Mouse (Mus musculus): Measurements from ENCODE around the gene Sik3. TPM values are rescaled to one million over a fixed set of nuclear protein-coding genes. Genes with fewer than 3 reads are reported as not detected.

The Sik3 gene
- polyA plus RNA-seq, 1 experiment from 2014 or later: 8.4 TPM

DNA sequence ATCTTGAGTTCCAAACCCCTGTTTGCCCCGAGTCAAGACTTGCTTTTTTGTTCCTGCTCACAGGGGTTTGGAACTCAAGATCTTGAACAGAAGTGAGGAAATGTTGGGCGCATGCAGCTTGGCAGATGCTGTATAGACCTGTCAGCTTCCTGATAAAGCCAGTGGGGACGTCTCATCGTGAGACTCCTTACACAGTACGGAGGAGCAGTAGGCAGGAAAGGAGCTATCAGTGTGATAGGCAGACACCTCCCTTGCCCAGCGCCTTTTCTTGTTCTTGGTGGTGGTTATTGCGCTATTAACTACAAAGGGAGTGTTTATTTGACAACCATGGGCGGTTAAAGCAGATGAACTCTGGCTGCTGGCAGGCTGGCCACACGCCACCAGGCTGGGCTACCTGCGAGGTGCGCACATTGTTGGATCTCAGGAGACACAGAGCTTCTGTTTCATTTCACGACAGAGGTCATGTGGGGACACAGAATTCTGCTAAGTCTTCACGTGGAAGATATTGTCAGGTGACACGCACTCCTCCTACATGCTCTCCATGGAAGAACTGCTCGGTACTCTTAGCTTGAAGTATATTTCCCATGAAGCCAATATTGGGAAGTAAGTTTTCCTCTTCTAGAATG is 85.9 kb downstream of the Sik3 start:
- DNase-seq (ENCODE audit: low spot score): no peak
- Histone ChIP-seq H3K36me3 (replicated peaks) (peaks cover 3% of the 10 kb centered on the region; the same call in 1 of the 2 replicates), H3K27ac (replicated peaks) (no peak overlapping the region), H3K4me1 (peaks cover 24% of the 10 kb centered on the region), H3K27me3 (replicated peaks; ENCODE audit: low read depth, poor library complexity, severe bottlenecking) (no peaks in the 10 kb centered on the region), H3K4me3 (no peak overlapping the region), H3K9me3 (no peaks in the 10 kb centered on the region)
- WGBS: 88% methylated on average over 15 of the region's 15 CpGs

GRCm38 (mm10) chr9:46099107-46099506 is 86.5 kb downstream of the Sik3 start:
- Histone ChIP-seq H3K9me3 (no peaks in the 10 kb centered on the region), H3K36me3 (replicated peaks) (peaks cover 4% of the 10 kb centered on the region; the same call in 1 of the 2 replicates), H3K4me3 (no peak overlapping the region), H3K27ac (replicated peaks) (no peak overlapping the region), H3K4me1 (peaks cover 24% of the 10 kb centered on the region), H3K27me3 (replicated peaks; ENCODE audit: low read depth, poor library complexity, severe bottlenecking) (no peaks in the 10 kb centered on the region)
- no peak for DNase-seq (ENCODE audit: low spot score)
- WGBS: 82% methylated on average over 5 of the region's 5 CpGs

DNA sequence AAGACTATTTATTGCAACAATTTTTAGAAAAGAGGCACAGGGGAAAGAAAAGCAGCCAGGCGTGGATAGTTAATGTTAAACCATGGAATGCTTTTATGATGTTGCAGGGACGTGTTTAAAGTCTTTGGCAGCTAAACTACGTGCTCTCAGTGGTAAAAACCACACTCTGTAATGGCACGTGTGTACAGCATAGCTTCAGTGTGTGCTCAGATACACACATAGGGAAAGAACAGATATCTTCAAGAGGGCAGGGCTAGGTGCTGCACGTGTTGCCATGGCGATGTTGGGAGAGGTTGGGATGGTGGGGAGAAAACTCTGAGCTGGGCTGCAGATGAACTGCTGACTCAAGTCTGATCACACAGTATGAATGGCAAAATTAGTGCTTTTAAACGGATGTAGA is 90.5 kb downstream of the Sik3 start:
- Histone ChIP-seq H3K36me3 (replicated peaks) (peaks cover 4% of the 10 kb centered on the region; the same call in 1 of the 2 replicates), H3K4me1 (peaks cover 9% of the 10 kb centered on the region; the same call in 1 of the 2 replicates), H3K4me3 (no peak overlapping the region), H3K27me3 (replicated peaks; ENCODE audit: low read depth, poor library complexity, severe bottlenecking) (no peaks in the 10 kb centered on the region), H3K27ac (replicated peaks) (no peak overlapping the region), H3K9me3 (no peaks in the 10 kb centered on the region)
- WGBS: 94% methylated on average over 7 of the region's 7 CpGs
- DNase-seq (ENCODE audit: low spot score): no peak

GRCm38 (mm10) chr9:46106105-46106504 is 93.5 kb downstream of the Sik3 start:
- H3K27ac ChIP-seq (replicated peaks): no peak overlapping the region
- peaks cover 13% of the 10 kb centered on the region for H3K4me1 ChIP-seq
- H3K36me3 ChIP-seq (replicated peaks): peaks cover 4% of the 10 kb centered on the region; the same call in 1 of the 2 replicates
- no peak overlapping the region for H3K4me3 ChIP-seq
- WGBS: 90% methylated on average over 9 of the region's 9 CpGs
- no peak for DNase-seq (ENCODE audit: low spot score)
- H3K27me3 ChIP-seq (replicated peaks; ENCODE audit: low read depth, poor library complexity, severe bottlenecking): no peaks in the 10 kb centered on the region
- no peaks in the 10 kb centered on the region for H3K9me3 ChIP-seq

DNA sequence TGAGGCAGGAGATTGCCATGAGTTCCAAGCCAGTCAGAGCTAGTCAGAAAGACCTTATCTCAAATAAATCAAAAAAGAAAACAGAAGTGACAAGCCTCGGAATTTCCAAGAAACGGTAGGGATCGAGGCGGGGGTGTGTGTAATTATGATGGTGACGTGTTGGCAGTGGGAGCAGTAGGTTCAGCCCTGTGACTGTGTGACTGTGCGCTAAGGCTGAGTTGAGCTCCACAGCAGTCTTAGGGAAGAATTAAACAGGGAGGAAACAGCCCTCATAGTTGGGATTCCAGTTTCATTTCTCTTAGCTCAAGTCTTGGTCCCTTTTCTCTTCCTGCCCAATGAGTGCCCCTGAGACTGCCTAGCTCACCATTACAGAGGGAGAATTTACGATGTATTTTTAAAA is 98.0 kb downstream of the Sik3 start:
- no peaks in the 10 kb centered on the region for H3K36me3 ChIP-seq (replicated peaks)
- 57% methylated on average over 7 of the region's 7 CpGs for WGBS
- H3K9me3 ChIP-seq: no peaks in the 10 kb centered on the region
- 0 out of 2 replicates have a peak overlapping the region, but pooled peaks have one; percentile 14 for H3K27ac ChIP-seq (replicated peaks)
- H3K27me3 ChIP-seq (replicated peaks; ENCODE audit: low read depth, poor library complexity, severe bottlenecking): no peaks in the 10 kb centered on the region
- H3K4me1 ChIP-seq: peaks cover 36% of the 10 kb centered on the region
- no peak overlapping the region for H3K4me3 ChIP-seq
- DNase-seq (ENCODE audit: low spot score): no peak

DNA sequence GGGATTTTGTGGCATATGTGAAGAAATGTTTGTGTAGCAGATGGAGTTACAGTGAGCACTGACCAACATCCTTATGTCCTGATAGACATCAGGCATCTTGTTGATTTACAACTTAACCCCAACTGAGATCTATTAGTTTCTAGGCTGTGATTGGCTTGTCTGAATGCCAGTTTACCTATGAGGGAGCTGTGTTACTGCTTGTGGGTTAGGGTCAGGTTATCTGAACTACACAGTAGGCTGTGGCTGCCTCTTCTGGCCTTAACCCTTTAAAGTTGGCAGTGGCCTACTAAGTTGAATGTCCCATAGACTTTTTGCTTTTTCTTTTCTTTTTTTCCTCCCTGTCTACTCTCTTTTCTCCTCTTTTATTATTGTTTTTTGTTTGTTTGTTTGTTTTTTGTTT is 98.7 kb downstream of the Sik3 start:
- Histone ChIP-seq H3K4me3 (no peak overlapping the region), H3K27me3 (replicated peaks; ENCODE audit: low read depth, poor library complexity, severe bottlenecking) (no peaks in the 10 kb centered on the region), H3K36me3 (replicated peaks) (no peaks in the 10 kb centered on the region), H3K9me3 (no peaks in the 10 kb centered on the region), H3K27ac (replicated peaks) (no peak overlapping the region), H3K4me1 (peaks cover 41% of the 10 kb centered on the region)
- no peak for DNase-seq (ENCODE audit: low spot score)

DNA sequence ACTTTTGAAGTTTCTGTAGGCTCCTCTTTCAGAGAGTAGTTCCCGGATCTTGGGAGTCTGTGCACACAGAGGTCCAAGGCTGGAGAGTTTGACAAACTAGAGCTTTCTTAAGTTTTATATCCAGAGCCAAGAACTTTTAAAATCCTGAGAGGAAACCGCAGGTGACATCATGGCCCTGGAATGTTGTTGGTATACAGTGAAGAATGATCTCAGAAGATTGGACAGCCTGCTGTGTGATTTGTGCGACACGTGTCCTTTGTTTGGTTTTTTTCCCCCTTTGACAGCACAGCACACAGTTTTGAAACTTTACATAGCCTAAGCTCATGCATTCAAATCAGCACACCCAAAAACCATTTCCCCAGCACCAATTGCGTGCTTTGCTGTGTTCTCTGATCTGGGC is 99.6 kb downstream of the Sik3 start:
- H3K36me3 ChIP-seq (replicated peaks): no peaks in the 10 kb centered on the region
- no peak for DNase-seq (ENCODE audit: low spot score)
- peak overlapping the region; percentile 69; the same call in 1 of the 2 replicates for H3K27ac ChIP-seq (replicated peaks)
- 77% methylated on average over 5 of the region's 5 CpGs for WGBS
- H3K4me3 ChIP-seq: no peak overlapping the region
- peaks cover 41% of the 10 kb centered on the region for H3K4me1 ChIP-seq
- H3K9me3 ChIP-seq: no peaks in the 10 kb centered on the region
- H3K27me3 ChIP-seq (replicated peaks; ENCODE audit: low read depth, poor library complexity, severe bottlenecking): no peaks in the 10 kb centered on the region

DNA sequence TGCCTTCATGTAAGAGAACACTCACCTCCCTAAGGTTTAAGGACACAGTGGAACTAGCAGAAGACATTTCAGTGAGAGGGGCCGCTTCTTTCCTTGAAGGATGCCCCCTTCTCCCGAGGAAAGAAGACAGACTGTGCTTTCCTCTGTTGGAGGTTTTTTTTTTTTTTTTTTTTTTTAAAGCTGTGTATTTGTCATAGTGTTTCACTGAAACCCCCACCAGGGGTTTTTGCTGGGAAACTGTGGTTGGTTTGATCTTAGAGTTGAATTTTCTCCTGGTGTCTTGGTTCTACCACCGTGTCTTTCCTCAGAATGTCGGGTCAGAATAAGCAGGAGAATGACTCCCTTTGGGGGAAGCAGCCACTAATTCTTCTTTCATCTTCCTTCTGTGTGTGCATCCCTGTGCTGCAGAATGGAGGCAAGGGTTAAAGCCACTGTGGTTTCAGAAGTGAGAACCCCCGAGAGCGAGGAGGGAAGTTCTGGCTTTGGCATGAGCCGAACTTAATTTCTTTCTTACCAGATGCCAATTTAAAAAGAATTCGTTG is 106.3 kb downstream of the Sik3 start:
- no peaks in the 10 kb centered on the region for H3K27me3 ChIP-seq (replicated peaks; ENCODE audit: low read depth, poor library complexity, severe bottlenecking)
- 90% methylated on average over 8 of the region's 8 CpGs for WGBS
- H3K27ac ChIP-seq (replicated peaks): no peak overlapping the region
- H3K9me3 ChIP-seq: peaks cover 3% of the 10 kb centered on the region; the same call in 1 of the 2 replicates
- H3K36me3 ChIP-seq (replicated peaks): peaks cover 15% of the 10 kb centered on the region
- H3K4me3 ChIP-seq: no peak overlapping the region
- DNase-seq (ENCODE audit: low spot score): no peak
- peaks cover 29% of the 10 kb centered on the region for H3K4me1 ChIP-seq

DNA sequence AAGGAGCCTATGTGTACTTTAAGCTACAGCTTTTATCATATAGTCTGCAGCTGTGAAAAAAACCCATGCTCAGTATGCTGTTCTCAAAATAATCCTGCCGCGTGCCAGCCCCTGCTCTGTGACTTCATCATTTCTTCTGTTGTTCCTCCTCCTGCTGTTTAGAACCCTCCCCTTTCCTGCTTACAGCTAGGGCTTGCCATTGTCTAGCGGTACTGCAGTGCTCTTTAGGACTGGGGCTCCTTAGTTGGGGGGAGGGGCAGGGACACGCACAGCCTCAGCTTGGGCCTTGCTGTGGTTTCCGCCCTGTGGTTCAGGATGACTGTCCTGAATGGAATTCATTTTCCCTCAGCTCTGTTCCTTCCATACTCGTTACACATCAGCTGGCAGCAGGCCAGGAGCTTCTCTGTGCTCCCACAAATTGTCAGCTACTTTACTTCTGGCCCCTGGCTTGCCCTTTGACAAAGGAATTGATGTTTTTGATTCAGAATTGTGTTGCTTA is 107.4 kb downstream of the Sik3 start:
- DNase-seq (ENCODE audit: low spot score): peak; percentile 75
- Histone ChIP-seq H3K27me3 (replicated peaks; ENCODE audit: low read depth, poor library complexity, severe bottlenecking) (no peaks in the 10 kb centered on the region), H3K27ac (replicated peaks) (peak overlapping the region; percentile 62), H3K9me3 (peaks cover 3% of the 10 kb centered on the region; the same call in 1 of the 2 replicates), H3K36me3 (replicated peaks) (peaks cover 22% of the 10 kb centered on the region), H3K4me3 (no peak overlapping the region), H3K4me1 (peaks cover 29% of the 10 kb centered on the region)
- 7% methylated on average over 6 of the region's 6 CpGs for WGBS

DNA sequence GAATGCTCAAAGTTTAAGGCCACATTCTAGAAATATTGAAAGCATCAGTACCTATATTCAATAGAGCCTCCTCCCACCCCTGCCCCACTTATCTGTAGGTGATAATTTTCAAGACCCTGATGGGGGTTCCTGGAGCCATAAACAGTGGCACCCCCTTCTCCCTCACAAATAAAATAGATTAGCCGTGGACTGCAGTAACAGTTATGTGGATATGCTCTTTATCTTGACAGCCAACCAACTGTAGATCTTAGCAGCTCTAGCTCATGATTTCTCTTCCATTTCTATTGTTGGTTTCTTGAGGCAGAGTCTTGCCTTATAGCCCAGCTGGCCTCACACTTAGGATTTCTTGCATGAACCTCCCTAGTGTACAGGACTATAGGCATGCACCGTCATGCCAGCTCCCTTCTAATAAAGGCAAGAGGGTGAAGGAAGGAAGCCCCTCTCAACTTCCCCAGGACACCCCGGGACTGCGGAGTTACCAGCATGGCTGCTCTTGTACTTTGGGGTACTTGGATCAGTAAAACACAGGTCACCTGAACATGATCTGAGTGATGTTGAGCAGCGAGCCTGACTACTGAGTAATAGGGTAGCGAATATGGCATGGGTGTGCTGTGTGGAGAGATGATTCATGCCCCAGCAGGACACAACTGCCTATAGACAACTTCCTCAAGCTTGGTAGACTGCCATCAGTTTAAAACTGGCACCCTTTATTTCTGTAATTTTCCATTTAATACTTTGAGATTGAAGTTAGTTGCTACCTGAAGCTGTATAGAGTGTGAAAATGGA is 108.0 kb downstream of the Sik3 start:
- H3K4me1 ChIP-seq: peaks cover 24% of the 10 kb centered on the region
- H3K36me3 ChIP-seq (replicated peaks): peaks cover 29% of the 10 kb centered on the region
- H3K4me3 ChIP-seq: no peak overlapping the region
- peaks cover 3% of the 10 kb centered on the region; the same call in 1 of the 2 replicates for H3K9me3 ChIP-seq
- 88% methylated on average over 6 of the region's 6 CpGs for WGBS
- peak overlapping the region; percentile 62 for H3K27ac ChIP-seq (replicated peaks)
- H3K27me3 ChIP-seq (replicated peaks; ENCODE audit: low read depth, poor library complexity, severe bottlenecking): no peaks in the 10 kb centered on the region
- DNase-seq (ENCODE audit: low spot score): no peak

GRCm38 (mm10) chr9:46121486-46121885 is 108.9 kb downstream of the Sik3 start:
- Histone ChIP-seq H3K27me3 (replicated peaks; ENCODE audit: low read depth, poor library complexity, severe bottlenecking) (no peaks in the 10 kb centered on the region), H3K4me1 (peaks cover 25% of the 10 kb centered on the region), H3K4me3 (no peak overlapping the region), H3K9me3 (peaks cover 3% of the 10 kb centered on the region; the same call in 1 of the 2 replicates), H3K36me3 (replicated peaks) (peaks cover 32% of the 10 kb centered on the region), H3K27ac (replicated peaks) (peak overlapping the region; percentile 51)
- no peak for DNase-seq (ENCODE audit: low spot score)
- WGBS: 88% methylated on average over 4 of the region's 4 CpGs

DNA sequence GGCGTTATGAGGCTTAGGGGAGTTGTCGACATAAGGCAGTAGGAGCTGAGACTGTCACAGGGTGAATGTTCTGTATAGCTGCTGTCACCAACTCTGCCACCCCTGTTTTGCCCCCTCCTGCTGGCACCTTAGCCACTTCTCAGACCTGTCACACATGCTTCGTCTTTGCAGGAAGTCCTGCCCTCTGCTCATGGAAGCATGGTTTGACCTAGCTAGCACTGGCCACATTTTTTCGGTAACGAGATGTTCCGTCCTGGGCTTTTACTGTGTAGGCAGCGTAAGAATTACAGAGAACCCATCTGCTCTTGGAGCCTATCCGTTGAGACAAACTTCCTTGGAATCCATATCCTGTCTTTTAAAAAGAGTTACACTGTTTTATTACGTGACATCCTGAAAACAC is 110.1 kb downstream of the Sik3 start:
- peaks cover 3% of the 10 kb centered on the region; the same call in 1 of the 2 replicates for H3K9me3 ChIP-seq
- H3K4me3 ChIP-seq: no peak overlapping the region
- DNase-seq (ENCODE audit: low spot score): no peak
- H3K27ac ChIP-seq (replicated peaks): no peak overlapping the region
- no peaks in the 10 kb centered on the region for H3K27me3 ChIP-seq (replicated peaks; ENCODE audit: low read depth, poor library complexity, severe bottlenecking)
- peaks cover 32% of the 10 kb centered on the region for H3K36me3 ChIP-seq (replicated peaks)
- H3K4me1 ChIP-seq: peaks cover 37% of the 10 kb centered on the region
- 84% methylated on average over 9 of the region's 9 CpGs for WGBS
